ENCODE assay signal across 15 mouse cellular contexts in genomic region chr7:117587234-117587929, GRCm38 (mm10).
A peak's percentile ranks its signal among the peaks of the same experiment; 100 is the strongest.
DNase-seq lines count a peak whose midpoint lies in the region; ATAC-seq and TF ChIP-seq lines count a peak whose summit lies in the region.
"Had no signal": no experiment of that assay in that cellular context is flagged by ENCODE, and none has a peak within 500 bp of the region (broad histone marks: within the 10 kb centered on the region; RNA-seq: fewer than 3 reads in every experiment).

No protein-coding gene starts in this region.

- peaks cover 11% of the 10 kb centered on the region; the same call in 1 of the 2 replicates for H3K4me1 ChIP-seq in hindbrain, embryonic 13.5 days (replicated peaks)
- peaks cover 4% of the 10 kb centered on the region; the same call in 1 of the 2 replicates for H3K4me1 ChIP-seq in hindbrain, embryonic 10.5 days (replicated peaks)
- H3K4me1 ChIP-seq in MEL (ENCODE audit: control insufficient read depth in 1 of 2, insufficient read depth in 2 of 2, low read length in 2 of 2) = peaks cover 8 to 24% of the 10 kb centered on the region in 2 experiments
- peaks cover 16% of the 10 kb centered on the region for H3K4me1 ChIP-seq in midbrain, embryonic 13.5 days (replicated peaks)
- H3K4me1 ChIP-seq in thymus, adult 2 months (replicated peaks; ENCODE audit: control insufficient read depth, insufficient read depth, low read length) = no peaks in the 10 kb centered on the region
- H3K4me1 ChIP-seq: megakaryocyte, embryonic 14.5 days had no signal

- no peak for TF ChIP-seq CTCF in MEL (IDR thresholded peaks at IDR 0.05 in 2 of 3, conservative IDR thresholded peaks at IDR 0.05 in 1 of 3; ENCODE audit: control insufficient read depth in 1 of 3, insufficient read depth in 1 of 3, low read depth in 2 of 3, low read length in 3 of 3, poor library complexity in 1 of 3, severe bottlenecking in 1 of 3)
- TF ChIP-seq CTCF in thymus, adult 2 months (IDR thresholded peaks at IDR 0.05; ENCODE audit: borderline replicate concordance, control insufficient read depth, extremely low read depth, insufficient read depth, low read length, poor library complexity) = no peak

- TF ChIP-seq POLR2A in MEL (IDR thresholded peaks at IDR 0.05; ENCODE audit: control insufficient read depth in 1 of 2, insufficient read depth in 1 of 2, low read depth in 1 of 2, low read length in 2 of 2, poor library complexity in 1 of 2) = no peak
- no peak for TF ChIP-seq POLR2A in thymus, adult 2 months (IDR thresholded peaks at IDR 0.05; ENCODE audit: control insufficient read depth, extremely low read depth, insufficient read depth, low read length, poor library complexity)

- H3K79me2 ChIP-seq in MEL (ENCODE audit: control insufficient read depth, insufficient read depth, low read length, poor library complexity) = no peaks in the 10 kb centered on the region

- 68% methylated on average over 6 of the region's 6 CpGs for WGBS in hindbrain, embryonic 13.5 days
- 88% methylated on average over 6 of the region's 6 CpGs for WGBS in hindbrain, embryonic 10.5 days
- WGBS in midbrain, embryonic 13.5 days = 43% methylated on average over 6 of the region's 6 CpGs
- 95% methylated on average over 6 of the region's 6 CpGs for WGBS in thymus, adult 2 months

- no peaks in the 10 kb centered on the region for H3K9me3 ChIP-seq in hindbrain, embryonic 13.5 days
- no peaks in the 10 kb centered on the region for H3K9me3 ChIP-seq in hindbrain, embryonic 10.5 days
- H3K9me3 ChIP-seq in MEL (replicated peaks; ENCODE audit: insufficient read depth, low read length) = no peaks in the 10 kb centered on the region
- no peaks in the 10 kb centered on the region for H3K9me3 ChIP-seq in midbrain, embryonic 13.5 days
- H3K9me3 ChIP-seq: liver, embryonic 13.5 days; megakaryocyte, embryonic 14.5 days had no signal

- H3K27ac ChIP-seq in hindbrain, embryonic 13.5 days = peak overlapping the region; percentile 19; the same call in 1 of the 2 replicates
- H3K27ac ChIP-seq in hindbrain, embryonic 10.5 days = no peak overlapping the region
- H3K27ac ChIP-seq in MEL (ENCODE audit: control insufficient read depth, low read depth, low read length) = peak overlapping the region; percentile 38
- no peak overlapping the region for H3K27ac ChIP-seq in midbrain, embryonic 13.5 days
- H3K27ac ChIP-seq in thymus, adult 2 months (ENCODE audit: control insufficient read depth, insufficient read depth, low read length) = no peak overlapping the region
- H3K27ac ChIP-seq: liver, embryonic 13.5 days had no signal

- TF ChIP-seq EP300 in MEL (IDR thresholded peaks at IDR 0.05; ENCODE audit: low read depth in 1 of 2, low read length in 2 of 2) = peak; percentile 34 to 46; a peak in 3 of 4 replicates

- peak; percentile 46; the same call in 1 of the 2 replicates for ATAC-seq in hindbrain, embryonic 13.5 days (ENCODE audit: low FRiP score)
- ATAC-seq in midbrain, embryonic 13.5 days = peak; percentile 62; the same call in 1 of the 2 replicates
- ATAC-seq: activated CD4-positive, CD25-positive, alpha-beta regulatory T cell, adult 4 months; inflammation-experienced regulatory T-cells, adult 6 months had no signal

- no peak overlapping the region for H3K4me3 ChIP-seq in hindbrain, embryonic 13.5 days
- H3K4me3 ChIP-seq in hindbrain, embryonic 10.5 days = no peak overlapping the region
- no peak overlapping the region for H3K4me3 ChIP-seq in MEL (ENCODE audit: control insufficient read depth in 1 of 2, insufficient read depth in 1 of 2, low read depth in 2 of 2, low read length in 2 of 2)
- no peak overlapping the region for H3K4me3 ChIP-seq in midbrain, embryonic 13.5 days (replicated peaks)
- no peak overlapping the region for H3K4me3 ChIP-seq in thymus, adult 2 months (ENCODE audit: control insufficient read depth, insufficient read depth, low read length)
- H3K4me3 ChIP-seq: liver, embryonic 13.5 days; megakaryocyte, embryonic 14.5 days had no signal

- no peak overlapping the region for H3K4me2 ChIP-seq in hindbrain, embryonic 13.5 days
- no peak overlapping the region for H3K4me2 ChIP-seq in midbrain, embryonic 13.5 days (replicated peaks)
- H3K4me2 ChIP-seq: liver, embryonic 13.5 days had no signal

- no peaks in the 10 kb centered on the region for H3K36me3 ChIP-seq in hindbrain, embryonic 13.5 days
- H3K36me3 ChIP-seq in hindbrain, embryonic 10.5 days = no peaks in the 10 kb centered on the region
- peaks cover 0 to 32% of the 10 kb centered on the region in 2 experiments for H3K36me3 ChIP-seq in MEL (ENCODE audit: control insufficient read depth in 1 of 2, insufficient read depth in 2 of 2, low read length in 2 of 2)
- no peaks in the 10 kb centered on the region for H3K36me3 ChIP-seq in midbrain, embryonic 13.5 days
- no peaks in the 10 kb centered on the region for H3K36me3 ChIP-seq in thymus, adult 2 months (ENCODE audit: control insufficient read depth, insufficient read depth, low read length)
- H3K36me3 ChIP-seq: liver, embryonic 13.5 days had no signal

- no peak for TF ChIP-seq RAD21 in MEL (IDR thresholded peaks at IDR 0.05; ENCODE audit: low read depth, low read length)

- DNase-seq in cerebellum, adult 9-11 months = peak; percentile 8
- no peak for DNase-seq in cerebellum, postnatal 36 days
- DNase-seq in hindbrain, embryonic 10.5 days (ENCODE audit: low spot score) = no peak
- peak; percentile 35 for DNase-seq in MEL (ENCODE audit: low read depth, low spot score)
- DNase-seq in thymus, adult 2 months = no peak
- DNase-seq in spleen, adult 18-20 months = no peak
- DNase-seq: cerebellum, adult 11 months; embryo, embryonic 11 days; liver, embryonic 13.5 days; right cerebral cortex, postnatal 14 days had no signal

- no peaks in the 10 kb centered on the region for H3K27me3 ChIP-seq in hindbrain, embryonic 13.5 days
- H3K27me3 ChIP-seq in hindbrain, embryonic 10.5 days (ENCODE audit: insufficient read depth, poor library complexity, severe bottlenecking) = no peaks in the 10 kb centered on the region
- no peaks in the 10 kb centered on the region for H3K27me3 ChIP-seq in MEL (ENCODE audit: control insufficient read depth in 1 of 2, insufficient read depth in 2 of 2, low read length in 2 of 2)
- peaks cover 6% of the 10 kb centered on the region; the same call in 1 of the 2 replicates for H3K27me3 ChIP-seq in midbrain, embryonic 13.5 days
- no peaks in the 10 kb centered on the region for H3K27me3 ChIP-seq in thymus, adult 2 months (ENCODE audit: control insufficient read depth, insufficient read depth, low read length)
- H3K27me3 ChIP-seq: liver, embryonic 13.5 days; megakaryocyte, embryonic 14.5 days had no signal

- no peak overlapping the region for H3K9ac ChIP-seq in hindbrain, embryonic 13.5 days
- H3K9ac ChIP-seq in MEL (ENCODE audit: control insufficient read depth, low read depth, low read length, poor library complexity, severe bottlenecking) = no peak overlapping the region
- no peak overlapping the region for H3K9ac ChIP-seq in midbrain, embryonic 13.5 days (replicated peaks)
- H3K9ac ChIP-seq: liver, embryonic 13.5 days had no signal

TF ChIP-seq in MEL, 35 proteins besides CTCF, POLR2A, EP300 and RAD21:
- TF ChIP-seq BHLHE40 (IDR thresholded peaks at IDR 0.05; ENCODE audit: borderline replicate concordance, low read depth, low read length) (no peak), JUND (IDR thresholded peaks at IDR 0.05; ENCODE audit: low read depth, low read length) (no peak), CHD1 (IDR thresholded peaks at IDR 0.05; ENCODE audit: low read depth, low read length) (no peak), RCOR1 (IDR thresholded peaks at IDR 0.05; ENCODE audit: low read depth, low read length) (no peak), MAFK (IDR thresholded peaks at IDR 0.05; ENCODE audit: borderline replicate concordance, low read depth, low read length) (no peak), ETS1 (IDR thresholded peaks at IDR 0.05; ENCODE audit: low read depth, low read length) (peak; percentile 88), MAX (IDR thresholded peaks at IDR 0.05; ENCODE audit: low read length) (no peak), USF1 (IDR thresholded peaks at IDR 0.05; ENCODE audit: low read depth, low read length) (peak; percentile 79), CHD2 (IDR thresholded peaks at IDR 0.05; ENCODE audit: low read length) (no peak), ZKSCAN1 (IDR thresholded peaks at IDR 0.05; ENCODE audit: low read depth, low read length) (no peak), MYB (IDR thresholded peaks at IDR 0.05; ENCODE audit: low read depth, low read length) (no peak), UBTF (IDR thresholded peaks at IDR 0.05; ENCODE audit: borderline replicate concordance, insufficient read depth, low read depth, low read length) (no peak), TAL1 (IDR thresholded peaks at IDR 0.05; ENCODE audit: low read length) (no peak), TCF12 (IDR thresholded peaks at IDR 0.05; ENCODE audit: low read depth, low read length) (peak; percentile 35; the same call in 1 of the 2 replicates), NELFE (IDR thresholded peaks at IDR 0.05; ENCODE audit: low read depth, low read length) (no peak), GATA1 (IDR thresholded peaks at IDR 0.05; ENCODE audit: low read depth, low read length) (peak; percentile 55), USF2 (IDR thresholded peaks at IDR 0.05; ENCODE audit: borderline replicate concordance in 1 of 2, insufficient read depth in 1 of 2, low read depth in 1 of 2, low read length in 2 of 2) (no peak)

Comparison
In these comparisons a context has a peak if more than half of its experiments do, and no peak if none do; other contexts are left out.
1. DNase-seq: peak in cerebellum, adult 9-11 months (single experiment) and MEL (single experiment); none in cerebellum, postnatal 36 days (0 of 2), hindbrain, embryonic 10.5 days (single experiment), thymus, adult 2 months (single experiment) and spleen, adult 18-20 months (0 of 2).
2. H3K27ac ChIP-seq: peak in hindbrain, embryonic 13.5 days (single experiment) and MEL (single experiment); none in hindbrain, embryonic 10.5 days (single experiment), midbrain, embryonic 13.5 days (single experiment) and thymus, adult 2 months (single experiment).